Mouse (Mus musculus): ENCODE measurements around the gene Atp6v0d1. TPM values are rescaled to one million over a fixed set of nuclear protein-coding genes. Genes with fewer than 3 reads are reported as not detected.

The Atp6v0d1 gene
- polyA plus RNA-seq, 1 experiment from 2014 or later, result 146 TPM

DNA sequence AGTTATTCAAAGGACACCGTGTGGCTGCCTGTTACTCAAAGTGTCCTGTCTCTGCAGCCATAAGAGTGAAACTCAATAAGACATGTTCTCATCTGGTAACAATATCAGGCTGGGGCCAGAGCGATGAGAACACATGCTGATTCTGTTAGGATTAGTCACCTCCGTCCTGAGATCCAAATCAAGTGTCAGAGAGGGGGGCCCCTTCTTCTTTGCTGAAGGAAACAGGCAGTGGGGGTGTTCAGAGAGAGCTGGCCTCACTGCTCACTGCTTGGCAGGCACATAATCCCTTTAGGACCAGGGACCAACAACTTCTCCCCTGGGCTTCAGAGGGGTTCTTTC is 81.8 kb downstream of the Atp6v0d1 start:
- peak; percentile 20; the same call in 1 of the 2 replicates for ATAC-seq
- DNase-seq (ENCODE audit: low spot score), result no peak

DNA sequence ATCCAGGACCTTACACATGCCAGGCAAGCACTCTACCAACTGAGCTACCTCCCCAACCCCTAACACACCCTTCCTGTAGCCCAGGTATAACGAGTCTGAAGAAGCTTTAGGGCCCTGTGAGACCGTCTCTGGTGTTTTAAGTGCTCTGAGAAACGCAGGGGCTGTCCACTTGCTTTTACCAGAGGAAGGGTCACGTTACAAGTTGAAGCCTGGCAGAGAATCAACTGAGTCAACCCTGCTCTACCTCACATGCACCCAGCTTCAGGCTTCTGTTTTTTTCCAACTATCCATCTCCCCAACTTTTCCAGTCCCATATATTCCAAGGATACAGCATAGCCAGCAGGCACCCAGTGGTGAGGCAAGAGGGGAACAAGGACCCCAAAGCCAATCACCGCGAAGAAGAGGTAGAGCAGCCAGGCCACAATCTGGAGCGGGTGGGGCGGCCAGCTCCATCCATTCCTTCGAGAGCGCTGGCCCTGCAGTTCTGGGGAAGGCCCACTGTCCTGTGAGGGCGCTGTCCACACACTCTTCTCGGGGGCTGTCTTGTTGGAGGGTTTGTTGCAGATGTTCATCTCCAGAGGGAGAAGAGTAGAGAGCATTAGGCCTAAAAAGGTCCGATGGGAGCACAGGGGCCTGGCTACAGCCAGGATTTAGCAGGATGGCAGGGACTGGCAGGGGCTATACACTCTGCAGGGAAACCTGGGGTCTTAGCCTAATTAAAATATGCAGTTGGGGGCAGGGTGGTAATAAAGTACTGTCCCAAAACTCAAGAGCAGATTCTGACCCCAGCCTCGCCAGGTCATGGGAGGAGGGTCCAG is 82.4 kb downstream of the Atp6v0d1 start:
- H3K9ac ChIP-seq (replicated peaks; ENCODE audit: low read depth), result no peak overlapping the region
- no peak overlapping the region for H3K4me2 ChIP-seq (replicated peaks; ENCODE audit: low read depth, low read length)
- no peaks in the 10 kb centered on the region for H3K36me3 ChIP-seq (ENCODE audit: insufficient read depth, low read length)
- WGBS, result 53% methylated on average over 14 of the region's 14 CpGs
- no peaks in the 10 kb centered on the region for H3K9me3 ChIP-seq (ENCODE audit: low read length)
- H3K4me1 ChIP-seq (ENCODE audit: insufficient read depth, low read depth, low read length), result no peaks in the 10 kb centered on the region
- ATAC-seq, result peak; percentile 66
- H3K27me3 ChIP-seq (replicated peaks; ENCODE audit: insufficient read depth, low read length), result no peaks in the 10 kb centered on the region
- peak; percentile 72 for DNase-seq (ENCODE audit: low spot score)
- TF ChIP-seq CTCF (IDR thresholded peaks at IDR 0.05), result peak; percentile 86
- TF ChIP-seq EP300 (IDR thresholded peaks at IDR 0.05), result no peak
- no peak overlapping the region for H3K4me3 ChIP-seq (ENCODE audit: low read depth, low read length)
- no peak overlapping the region for H3K27ac ChIP-seq (ENCODE audit: low read length)

More for the DNA sequence above, 81.8 kb downstream of the Atp6v0d1 start:
- no peaks in the 10 kb centered on the region for H3K36me3 ChIP-seq (ENCODE audit: insufficient read depth, low read length)
- no peak overlapping the region for H3K4me3 ChIP-seq (ENCODE audit: low read depth, low read length)
- 57% methylated on average over 3 of the region's 3 CpGs for WGBS
- no peak overlapping the region for H3K27ac ChIP-seq (ENCODE audit: low read length)
- H3K4me2 ChIP-seq (replicated peaks; ENCODE audit: low read depth, low read length), result no peak overlapping the region
- no peak for TF ChIP-seq EP300 (IDR thresholded peaks at IDR 0.05)
- no peak for TF ChIP-seq CTCF (IDR thresholded peaks at IDR 0.05)
- H3K4me1 ChIP-seq (ENCODE audit: insufficient read depth, low read depth, low read length), result no peaks in the 10 kb centered on the region
- no peaks in the 10 kb centered on the region for H3K27me3 ChIP-seq (replicated peaks; ENCODE audit: insufficient read depth, low read length)
- no peaks in the 10 kb centered on the region for H3K9me3 ChIP-seq (ENCODE audit: low read length)
- no peak overlapping the region for H3K9ac ChIP-seq (replicated peaks; ENCODE audit: low read depth)

DNA sequence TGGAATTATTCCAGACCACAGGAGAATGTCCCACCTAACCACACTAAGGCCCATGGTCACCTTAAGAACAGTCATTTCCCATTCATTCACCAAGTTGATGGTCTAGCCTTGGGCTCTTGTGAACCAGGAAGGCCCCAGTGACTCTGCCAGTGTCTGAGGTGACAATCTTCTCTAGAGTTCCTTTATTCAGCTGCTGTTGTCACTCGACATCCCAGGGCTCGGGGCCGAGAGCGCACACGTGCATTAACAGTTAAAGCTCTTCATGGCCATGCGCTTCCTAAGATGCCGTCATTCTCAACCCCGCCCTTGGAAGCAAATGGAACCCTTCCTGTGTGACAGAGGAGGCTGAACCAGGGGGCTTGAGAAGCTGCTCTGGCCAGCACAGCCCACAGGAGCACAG is 83.7 kb downstream of the Atp6v0d1 start:
- H3K4me3 ChIP-seq (ENCODE audit: low read depth, low read length), result no peak overlapping the region
- no peak overlapping the region for H3K4me2 ChIP-seq (replicated peaks; ENCODE audit: low read depth, low read length)
- H3K9ac ChIP-seq (replicated peaks; ENCODE audit: low read depth), result no peak overlapping the region
- no peaks in the 10 kb centered on the region for H3K36me3 ChIP-seq (ENCODE audit: insufficient read depth, low read length)
- H3K27me3 ChIP-seq (replicated peaks; ENCODE audit: insufficient read depth, low read length), result no peaks in the 10 kb centered on the region
- ATAC-seq, result no peak
- H3K27ac ChIP-seq (ENCODE audit: low read length), result no peak overlapping the region
- H3K9me3 ChIP-seq (ENCODE audit: low read length), result no peaks in the 10 kb centered on the region
- no peak for DNase-seq (ENCODE audit: low spot score)
- WGBS, result 81% methylated on average over 8 of the region's 8 CpGs
- no peaks in the 10 kb centered on the region for H3K4me1 ChIP-seq (ENCODE audit: insufficient read depth, low read depth, low read length)
- TF ChIP-seq EP300 (IDR thresholded peaks at IDR 0.05) (no peak), CTCF (IDR thresholded peaks at IDR 0.05) (no peak)

DNA sequence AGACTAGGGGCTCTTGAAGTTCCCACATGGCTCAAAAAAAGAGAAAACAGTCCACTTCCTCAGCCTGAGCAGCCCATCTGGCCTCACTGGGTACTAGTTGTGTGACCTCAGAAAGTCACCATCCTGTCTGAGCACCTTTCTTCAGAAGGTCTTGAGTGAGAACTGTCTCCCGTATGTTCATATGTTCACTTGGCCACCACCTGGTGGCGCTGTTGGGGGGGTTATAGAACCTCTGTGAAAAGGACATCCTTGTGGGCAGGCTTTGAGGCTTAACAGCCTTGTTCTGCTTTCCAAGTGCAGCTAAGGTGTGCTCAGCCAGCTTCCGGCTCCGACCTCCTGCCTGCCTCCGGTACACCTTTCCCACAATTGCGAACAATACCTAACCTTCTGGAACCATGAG is 84.4 kb downstream of the Atp6v0d1 start:
- H3K36me3 ChIP-seq (ENCODE audit: insufficient read depth, low read length), result no peaks in the 10 kb centered on the region
- H3K27ac ChIP-seq (ENCODE audit: low read length), result no peak overlapping the region
- 75% methylated on average over 6 of the region's 6 CpGs for WGBS
- H3K27me3 ChIP-seq (replicated peaks; ENCODE audit: insufficient read depth, low read length), result no peaks in the 10 kb centered on the region
- no peak overlapping the region for H3K9ac ChIP-seq (replicated peaks; ENCODE audit: low read depth)
- no peak for ATAC-seq
- H3K9me3 ChIP-seq (ENCODE audit: low read length), result no peaks in the 10 kb centered on the region
- TF ChIP-seq EP300 (IDR thresholded peaks at IDR 0.05), result no peak
- TF ChIP-seq CTCF (IDR thresholded peaks at IDR 0.05), result peak; percentile 83
- H3K4me2 ChIP-seq (replicated peaks; ENCODE audit: low read depth, low read length), result no peak overlapping the region
- no peak overlapping the region for H3K4me3 ChIP-seq (ENCODE audit: low read depth, low read length)
- no peaks in the 10 kb centered on the region for H3K4me1 ChIP-seq (ENCODE audit: insufficient read depth, low read depth, low read length)
- DNase-seq (ENCODE audit: low spot score), result peak; percentile 70

DNA sequence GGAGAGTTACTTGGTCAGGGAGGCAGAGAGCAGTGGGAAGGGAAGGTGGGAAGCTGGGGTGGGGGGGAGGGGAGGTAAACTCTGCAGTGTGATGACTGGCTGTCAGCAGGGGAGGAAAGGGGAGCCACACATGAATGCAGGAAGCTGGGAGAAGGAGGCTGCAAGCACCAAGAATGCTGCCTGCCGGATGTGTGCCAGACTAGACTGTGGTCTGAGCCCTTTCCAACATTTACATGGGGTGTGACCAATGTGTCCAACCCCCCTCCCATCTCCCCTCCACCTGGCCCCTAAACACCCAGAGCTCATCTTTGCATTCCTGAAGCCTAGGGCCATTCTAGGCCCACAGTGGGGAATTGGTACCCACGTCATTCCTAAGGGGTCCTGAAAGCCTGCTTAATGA is 84.8 kb downstream of the Atp6v0d1 start:
- Histone ChIP-seq H3K36me3 (ENCODE audit: insufficient read depth, low read length) (no peaks in the 10 kb centered on the region), H3K4me1 (ENCODE audit: insufficient read depth, low read depth, low read length) (no peaks in the 10 kb centered on the region), H3K4me3 (ENCODE audit: low read depth, low read length) (no peak overlapping the region), H3K9me3 (ENCODE audit: low read length) (no peaks in the 10 kb centered on the region), H3K4me2 (replicated peaks; ENCODE audit: low read depth, low read length) (no peak overlapping the region), H3K27ac (ENCODE audit: low read length) (no peak overlapping the region), H3K27me3 (replicated peaks; ENCODE audit: insufficient read depth, low read length) (no peaks in the 10 kb centered on the region), H3K9ac (replicated peaks; ENCODE audit: low read depth) (no peak overlapping the region)
- no peak for TF ChIP-seq CTCF (IDR thresholded peaks at IDR 0.05)
- no peak for TF ChIP-seq EP300 (IDR thresholded peaks at IDR 0.05)
- ATAC-seq (no peak), DNase-seq (ENCODE audit: low spot score) (no peak)
- 45% methylated on average over 2 of the region's 2 CpGs for WGBS

DNA sequence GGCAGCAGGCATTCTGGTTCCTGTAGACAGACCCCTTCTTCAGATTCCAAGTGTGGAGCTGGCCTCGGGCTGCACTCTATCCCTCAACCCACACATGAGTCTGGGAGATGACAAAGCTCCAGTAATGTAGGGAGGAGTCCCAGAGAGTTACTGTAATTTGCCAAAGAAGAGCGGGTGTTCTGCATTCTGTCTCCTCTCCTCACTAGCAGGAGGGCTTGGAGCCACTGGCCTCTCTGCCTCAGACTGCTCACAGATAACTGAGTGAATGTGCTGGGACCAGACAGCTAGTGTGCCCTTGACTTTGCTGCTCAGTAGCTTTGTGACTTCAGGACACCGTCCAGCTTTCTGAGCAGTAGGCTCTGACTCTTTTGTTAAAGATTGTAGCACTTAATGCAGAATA is 88.1 kb downstream of the Atp6v0d1 start:
- no peak overlapping the region for H3K9ac ChIP-seq (replicated peaks; ENCODE audit: low read depth)
- H3K4me1 ChIP-seq (ENCODE audit: insufficient read depth, low read depth, low read length), result peaks cover 17% of the 10 kb centered on the region; the same call in 1 of the 2 replicates
- no peaks in the 10 kb centered on the region for H3K27me3 ChIP-seq (replicated peaks; ENCODE audit: insufficient read depth, low read length)
- no peak overlapping the region for H3K4me3 ChIP-seq (ENCODE audit: low read depth, low read length)
- ATAC-seq (no peak), DNase-seq (ENCODE audit: low spot score) (no peak)
- H3K36me3 ChIP-seq (ENCODE audit: insufficient read depth, low read length), result no peaks in the 10 kb centered on the region; the same call in 1 of the 2 replicates
- 66% methylated on average over 3 of the region's 3 CpGs for WGBS
- H3K27ac ChIP-seq (ENCODE audit: low read length), result no peak overlapping the region
- H3K9me3 ChIP-seq (ENCODE audit: low read length), result no peaks in the 10 kb centered on the region
- TF ChIP-seq CTCF (IDR thresholded peaks at IDR 0.05) (no peak), EP300 (IDR thresholded peaks at IDR 0.05) (no peak)
- H3K4me2 ChIP-seq (replicated peaks; ENCODE audit: low read depth, low read length), result no peak overlapping the region

Data from lung, postnatal 0 days (tissue).